Mouse (Mus musculus): ENCODE data around the gene Erc2. TPM values are rescaled to one million over a fixed set of nuclear protein-coding genes. Genes with fewer than 3 reads are reported as not detected.

The Erc2 gene
- polyA plus RNA-seq, 1 experiment: 0.89 TPM

- 72% methylated on average over 2 of the region's 2 CpGs for WGBS
- TF ChIP-seq CTCF (IDR thresholded peaks at IDR 0.05; ENCODE audit: extremely low read depth, insufficient read length, insufficient replicate concordance, low read depth, low read length) (no peak), POLR2A (IDR thresholded peaks at IDR 0.05; ENCODE audit: low read depth, low read length) (no peak)
- Histone ChIP-seq H3K36me3 (ENCODE audit: control insufficient read depth, insufficient read depth, low read length) (no peaks in the 10 kb centered on the region), H3K4me3 (ENCODE audit: low read depth, low read length) (no peak overlapping the region), H3K27ac (ENCODE audit: insufficient read depth, low read depth, low read length) (no peak overlapping the region), H3K4me1 (ENCODE audit: control insufficient read depth, insufficient read depth, insufficient read length, low read length) (no peaks in the 10 kb centered on the region), H3K27me3 (ENCODE audit: control insufficient read depth, insufficient read depth, low read length) (no peaks in the 10 kb centered on the region)
Observed at GRCm38 (mm10) chr14:27892416-27892815, 270.2 kb downstream of the Erc2 start.

GRCm38 (mm10) chr14:27901772-27902171 lies 279.5 kb downstream of the Erc2 start:
- Histone ChIP-seq H3K36me3 (ENCODE audit: control insufficient read depth, insufficient read depth, low read length) (no peaks in the 10 kb centered on the region), H3K4me1 (ENCODE audit: control insufficient read depth, insufficient read depth, insufficient read length, low read length) (no peaks in the 10 kb centered on the region), H3K27ac (ENCODE audit: insufficient read depth, low read depth, low read length) (no peak overlapping the region), H3K4me3 (ENCODE audit: low read depth, low read length) (no peak overlapping the region), H3K27me3 (ENCODE audit: control insufficient read depth, insufficient read depth, low read length) (no peaks in the 10 kb centered on the region)
- 46% methylated on average over 5 of the region's 5 CpGs for WGBS
- TF ChIP-seq CTCF (IDR thresholded peaks at IDR 0.05; ENCODE audit: extremely low read depth, insufficient read length, insufficient replicate concordance, low read depth, low read length) (no peak), POLR2A (IDR thresholded peaks at IDR 0.05; ENCODE audit: low read depth, low read length) (no peak)

- H3K4me1 ChIP-seq (ENCODE audit: control insufficient read depth, insufficient read depth, insufficient read length, low read length): no peaks in the 10 kb centered on the region
- no peak overlapping the region for H3K4me3 ChIP-seq (ENCODE audit: low read depth, low read length)
- no peaks in the 10 kb centered on the region for H3K27me3 ChIP-seq (ENCODE audit: control insufficient read depth, insufficient read depth, low read length)
- TF ChIP-seq CTCF (IDR thresholded peaks at IDR 0.05; ENCODE audit: extremely low read depth, insufficient read length, insufficient replicate concordance, low read depth, low read length): no peak
- TF ChIP-seq POLR2A (IDR thresholded peaks at IDR 0.05; ENCODE audit: low read depth, low read length): no peak
- H3K27ac ChIP-seq (ENCODE audit: insufficient read depth, low read depth, low read length): no peak overlapping the region
- WGBS: 70% methylated on average over 5 of the region's 5 CpGs
- H3K36me3 ChIP-seq (ENCODE audit: control insufficient read depth, insufficient read depth, low read length): no peaks in the 10 kb centered on the region
Observed at GRCm38 (mm10) chr14:27921656-27922373, 299.6 kb downstream of the Erc2 start.

- Histone ChIP-seq H3K36me3 (ENCODE audit: control insufficient read depth, insufficient read depth, low read length) (no peaks in the 10 kb centered on the region), H3K27ac (ENCODE audit: insufficient read depth, low read depth, low read length) (no peak overlapping the region), H3K4me3 (ENCODE audit: low read depth, low read length) (no peak overlapping the region), H3K27me3 (ENCODE audit: control insufficient read depth, insufficient read depth, low read length) (no peaks in the 10 kb centered on the region), H3K4me1 (ENCODE audit: control insufficient read depth, insufficient read depth, insufficient read length, low read length) (no peaks in the 10 kb centered on the region)
- TF ChIP-seq CTCF (IDR thresholded peaks at IDR 0.05; ENCODE audit: extremely low read depth, insufficient read length, insufficient replicate concordance, low read depth, low read length): no peak
- TF ChIP-seq POLR2A (IDR thresholded peaks at IDR 0.05; ENCODE audit: low read depth, low read length): no peak
- WGBS: 92% methylated on average over 3 of the region's 3 CpGs
Observed at GRCm38 (mm10) chr14:27927369-27927768, 305.1 kb downstream of the Erc2 start.

GRCm38 (mm10) chr14:27933533-27933932 lies 311.3 kb downstream of the Erc2 start:
- TF ChIP-seq POLR2A (IDR thresholded peaks at IDR 0.05; ENCODE audit: low read depth, low read length) (no peak), CTCF (IDR thresholded peaks at IDR 0.05; ENCODE audit: extremely low read depth, insufficient read length, insufficient replicate concordance, low read depth, low read length) (no peak)
- H3K27ac ChIP-seq (ENCODE audit: insufficient read depth, low read depth, low read length): no peak overlapping the region
- WGBS: 43% methylated on average over 1 of the region's 1 CpGs
- H3K4me1 ChIP-seq (ENCODE audit: control insufficient read depth, insufficient read depth, insufficient read length, low read length): no peaks in the 10 kb centered on the region
- no peaks in the 10 kb centered on the region for H3K27me3 ChIP-seq (ENCODE audit: control insufficient read depth, insufficient read depth, low read length)
- H3K36me3 ChIP-seq (ENCODE audit: control insufficient read depth, insufficient read depth, low read length): no peaks in the 10 kb centered on the region
- H3K4me3 ChIP-seq (ENCODE audit: low read depth, low read length): no peak overlapping the region

- TF ChIP-seq POLR2A (IDR thresholded peaks at IDR 0.05; ENCODE audit: low read depth, low read length) (no peak), CTCF (IDR thresholded peaks at IDR 0.05; ENCODE audit: extremely low read depth, insufficient read length, insufficient replicate concordance, low read depth, low read length) (no peak)
- 88% methylated on average over 3 of the region's 3 CpGs for WGBS
- H3K27me3 ChIP-seq (ENCODE audit: control insufficient read depth, insufficient read depth, low read length): no peaks in the 10 kb centered on the region
- no peak overlapping the region for H3K4me3 ChIP-seq (ENCODE audit: low read depth, low read length)
- no peak overlapping the region for H3K27ac ChIP-seq (ENCODE audit: insufficient read depth, low read depth, low read length)
- no peaks in the 10 kb centered on the region for H3K4me1 ChIP-seq (ENCODE audit: control insufficient read depth, insufficient read depth, insufficient read length, low read length)
- H3K36me3 ChIP-seq (ENCODE audit: control insufficient read depth, insufficient read depth, low read length): no peaks in the 10 kb centered on the region
Observed at GRCm38 (mm10) chr14:27935714-27936113, 313.5 kb downstream of the Erc2 start.

GRCm38 (mm10) chr14:27937922-27938321 lies 315.7 kb downstream of the Erc2 start:
- WGBS: 63% methylated on average over 2 of the region's 2 CpGs
- no peaks in the 10 kb centered on the region for H3K27me3 ChIP-seq (ENCODE audit: control insufficient read depth, insufficient read depth, low read length)
- H3K36me3 ChIP-seq (ENCODE audit: control insufficient read depth, insufficient read depth, low read length): no peaks in the 10 kb centered on the region
- no peak overlapping the region for H3K4me3 ChIP-seq (ENCODE audit: low read depth, low read length)
- no peak overlapping the region for H3K27ac ChIP-seq (ENCODE audit: insufficient read depth, low read depth, low read length)
- TF ChIP-seq CTCF (IDR thresholded peaks at IDR 0.05; ENCODE audit: extremely low read depth, insufficient read length, insufficient replicate concordance, low read depth, low read length): no peak
- TF ChIP-seq POLR2A (IDR thresholded peaks at IDR 0.05; ENCODE audit: low read depth, low read length): no peak
- H3K4me1 ChIP-seq (ENCODE audit: control insufficient read depth, insufficient read depth, insufficient read length, low read length): no peaks in the 10 kb centered on the region
